Mouse (Mus musculus): ENCODE measurements at regions not wholly inside any gene's neighbourhood (a gene's known extent, or its start where the extent isn't known, plus 50 kb on each side); places are given as distances from the start of the nearest gene placed in this dataset.

DNA sequence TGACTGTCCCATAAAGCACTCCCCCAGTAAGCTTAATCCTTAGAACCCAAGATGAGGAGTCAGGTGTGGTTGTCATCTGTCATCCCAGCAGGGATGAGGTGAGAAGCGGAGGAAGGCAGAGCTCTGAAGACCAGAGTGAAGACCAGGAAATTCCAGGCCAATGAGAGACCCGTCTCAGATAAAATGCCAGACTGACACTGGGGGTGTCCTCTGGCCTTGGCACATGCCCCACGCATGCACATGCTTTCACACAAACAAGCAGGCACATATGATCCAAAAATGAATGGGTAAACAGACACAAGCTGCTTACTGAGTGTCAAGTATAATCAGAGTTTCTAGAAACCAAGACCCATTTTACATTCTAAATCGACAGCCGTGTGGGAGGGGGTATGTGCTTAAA lies 75.3 kb upstream of the Ercc4 start:
- H3K27me3 ChIP-seq (ENCODE audit: control insufficient read depth, insufficient read depth, low read length), result no peaks in the 10 kb centered on the region
- no peak overlapping the region for H3K4me3 ChIP-seq (ENCODE audit: insufficient read depth in 1 of 2, low read depth in 2 of 2, low read length in 2 of 2)
- no peak overlapping the region for H3K27ac ChIP-seq
- no peaks in the 10 kb centered on the region for H3K9me3 ChIP-seq (ENCODE audit: control insufficient read depth, low read length)
- ATAC-seq (ENCODE audit: insufficient read depth) (no peak), DNase-seq (ENCODE audit: low read depth in 3 of 3, low spot score in 3 of 3) (no peak)
- no peak overlapping the region for H3K4me2 ChIP-seq (ENCODE audit: low read depth)
- WGBS (ENCODE audit: insufficient replicate concordance), result 66% methylated on average over 5 of the region's 5 CpGs
- no peak overlapping the region for H3K9ac ChIP-seq (replicated peaks)
- no peaks in the 10 kb centered on the region for H3K36me3 ChIP-seq (replicated peaks; ENCODE audit: control insufficient read depth, insufficient read depth, low read depth)
- no peak for TF ChIP-seq CTCF (IDR thresholded peaks at IDR 0.05; ENCODE audit: low read depth)
- no peak for TF ChIP-seq EP300 (IDR thresholded peaks at IDR 0.05; ENCODE audit: low read depth)
- H3K4me1 ChIP-seq (replicated peaks; ENCODE audit: control insufficient read depth in 2 of 2, insufficient read depth in 2 of 2, low read length in 1 of 2), result no peaks in the 10 kb centered on the region

DNA sequence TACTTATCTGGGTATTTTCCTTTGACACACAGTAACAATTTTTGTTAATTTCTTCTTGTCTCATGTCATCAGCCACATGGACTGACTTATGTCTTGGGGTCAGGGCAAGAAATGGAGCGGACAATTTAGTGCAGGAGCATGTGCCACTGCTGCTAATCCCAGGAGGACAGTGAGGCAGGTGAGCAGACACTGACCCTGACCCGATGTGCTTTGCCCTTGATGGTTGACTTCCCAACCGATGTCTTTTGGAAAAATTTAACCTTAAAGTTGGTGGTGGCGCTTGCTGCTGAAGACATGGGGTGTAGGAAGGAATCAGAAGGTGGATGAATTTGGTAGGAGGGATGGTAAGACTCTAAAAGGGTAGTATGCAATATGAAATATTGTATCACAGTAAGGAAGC lies 72.9 kb upstream of the Ercc4 start:
- no peak overlapping the region for H3K27ac ChIP-seq
- WGBS (ENCODE audit: insufficient replicate concordance), result 62% methylated on average over 4 of the region's 4 CpGs

DNA sequence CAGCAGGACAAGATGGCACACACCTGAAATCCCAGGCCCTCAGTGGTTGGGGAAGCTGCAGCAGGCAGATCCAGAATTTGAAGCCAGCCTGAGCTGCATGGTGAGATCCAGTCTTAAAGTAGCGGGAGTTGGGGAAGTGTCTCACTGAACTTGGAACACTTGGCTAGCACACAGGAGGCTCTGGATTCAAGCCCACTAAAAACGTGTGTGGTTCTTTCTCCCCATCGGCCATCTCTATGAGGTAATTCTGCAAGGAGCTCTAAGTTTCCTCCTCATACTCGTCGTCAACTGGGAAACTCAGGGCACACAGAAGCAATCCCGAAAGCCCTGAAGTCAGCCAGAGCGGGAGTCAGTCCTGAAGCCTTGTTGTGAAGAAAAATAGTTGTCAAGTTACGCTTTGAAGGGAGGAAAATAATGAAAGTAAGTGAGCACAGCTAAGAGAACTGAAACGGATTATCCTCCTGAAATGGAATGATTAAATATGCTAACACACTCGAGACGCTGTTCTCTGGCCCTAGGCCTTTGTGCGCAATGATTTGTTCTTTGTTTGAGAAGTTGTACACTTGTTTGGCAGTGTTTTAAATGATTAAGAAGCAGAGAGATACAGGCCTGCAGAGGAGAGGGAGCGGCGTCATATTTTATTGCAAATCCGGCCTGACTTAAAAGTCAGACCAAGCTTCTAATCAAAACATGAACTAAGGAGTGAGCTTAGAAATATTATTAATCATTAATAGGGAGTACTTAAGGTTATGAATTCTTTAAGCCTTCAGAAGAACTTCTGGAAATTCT lies 69.0 kb upstream of the Ercc4 start:
- 65% methylated on average over 15 of the region's 15 CpGs for WGBS (ENCODE audit: insufficient replicate concordance)
- H3K4me2 ChIP-seq (ENCODE audit: low read depth), result no peak overlapping the region
- ATAC-seq (ENCODE audit: insufficient read depth), result no peak
- no peaks in the 10 kb centered on the region for H3K27me3 ChIP-seq (ENCODE audit: control insufficient read depth, insufficient read depth, low read length)
- no peak for TF ChIP-seq CTCF (IDR thresholded peaks at IDR 0.05; ENCODE audit: low read depth)
- TF ChIP-seq EP300 (IDR thresholded peaks at IDR 0.05; ENCODE audit: low read depth), result no peak
- H3K27ac ChIP-seq, result no peak overlapping the region
- no peak for DNase-seq (ENCODE audit: low read depth in 3 of 3, low spot score in 3 of 3)
- H3K9me3 ChIP-seq (ENCODE audit: control insufficient read depth, low read length), result no peaks in the 10 kb centered on the region
- no peaks in the 10 kb centered on the region for H3K4me1 ChIP-seq (replicated peaks; ENCODE audit: control insufficient read depth in 2 of 2, insufficient read depth in 2 of 2, low read length in 1 of 2)
- no peak overlapping the region for H3K9ac ChIP-seq (replicated peaks)
- no peaks in the 10 kb centered on the region for H3K36me3 ChIP-seq (replicated peaks; ENCODE audit: control insufficient read depth, insufficient read depth, low read depth)
- no peak overlapping the region for H3K4me3 ChIP-seq (ENCODE audit: insufficient read depth in 1 of 2, low read depth in 2 of 2, low read length in 2 of 2)

More for the DNA sequence above, 72.9 kb upstream of the Ercc4 start:
- Histone ChIP-seq H3K9me3 (ENCODE audit: control insufficient read depth, low read length) (no peaks in the 10 kb centered on the region), H3K36me3 (replicated peaks; ENCODE audit: control insufficient read depth, insufficient read depth, low read depth) (no peaks in the 10 kb centered on the region), H3K4me2 (ENCODE audit: low read depth) (no peak overlapping the region), H3K4me3 (ENCODE audit: insufficient read depth in 1 of 2, low read depth in 2 of 2, low read length in 2 of 2) (no peak overlapping the region), H3K4me1 (replicated peaks; ENCODE audit: control insufficient read depth in 2 of 2, insufficient read depth in 2 of 2, low read length in 1 of 2) (no peaks in the 10 kb centered on the region), H3K9ac (replicated peaks) (no peak overlapping the region), H3K27me3 (ENCODE audit: control insufficient read depth, insufficient read depth, low read length) (no peaks in the 10 kb centered on the region)
- DNase-seq (ENCODE audit: low read depth in 3 of 3, low spot score in 3 of 3), result no peak
- no peak for ATAC-seq (ENCODE audit: insufficient read depth)
- TF ChIP-seq EP300 (IDR thresholded peaks at IDR 0.05; ENCODE audit: low read depth) (no peak), CTCF (IDR thresholded peaks at IDR 0.05; ENCODE audit: low read depth) (no peak)

DNA sequence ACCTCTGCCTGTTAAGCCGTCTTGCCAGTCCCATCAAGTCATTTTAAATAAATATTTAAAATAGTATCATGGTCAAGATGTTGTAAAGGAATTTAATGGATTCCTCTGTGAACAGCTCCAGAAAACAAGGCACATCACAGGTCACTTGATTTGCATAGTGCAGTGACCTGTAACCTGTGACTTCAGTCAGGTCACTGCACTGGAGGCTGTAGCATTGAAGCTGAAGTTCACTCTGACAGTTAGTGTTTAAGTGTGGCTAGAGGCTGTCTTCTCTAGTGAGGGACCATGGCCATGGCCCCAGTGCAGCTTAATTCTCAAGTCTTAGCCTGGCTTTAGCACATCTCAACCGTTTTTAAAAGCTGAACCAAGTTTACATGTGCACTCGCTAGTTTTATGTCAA lies 68.1 kb upstream of the Ercc4 start:
- 55% methylated on average over 3 of the region's 3 CpGs for WGBS (ENCODE audit: insufficient replicate concordance)
- Histone ChIP-seq H3K4me3 (ENCODE audit: insufficient read depth in 1 of 2, low read depth in 2 of 2, low read length in 2 of 2) (no peak overlapping the region), H3K4me1 (replicated peaks; ENCODE audit: control insufficient read depth in 2 of 2, insufficient read depth in 2 of 2, low read length in 1 of 2) (no peaks in the 10 kb centered on the region), H3K9ac (replicated peaks) (no peak overlapping the region), H3K27me3 (ENCODE audit: control insufficient read depth, insufficient read depth, low read length) (no peaks in the 10 kb centered on the region), H3K9me3 (ENCODE audit: control insufficient read depth, low read length) (no peaks in the 10 kb centered on the region), H3K36me3 (replicated peaks; ENCODE audit: control insufficient read depth, insufficient read depth, low read depth) (no peaks in the 10 kb centered on the region), H3K27ac (no peak overlapping the region), H3K4me2 (ENCODE audit: low read depth) (no peak overlapping the region)
- ATAC-seq (ENCODE audit: insufficient read depth), result no peak
- TF ChIP-seq CTCF (IDR thresholded peaks at IDR 0.05; ENCODE audit: low read depth) (no peak), EP300 (IDR thresholded peaks at IDR 0.05; ENCODE audit: low read depth) (no peak)
- no peak for DNase-seq (ENCODE audit: low read depth in 3 of 3, low spot score in 3 of 3)

DNA sequence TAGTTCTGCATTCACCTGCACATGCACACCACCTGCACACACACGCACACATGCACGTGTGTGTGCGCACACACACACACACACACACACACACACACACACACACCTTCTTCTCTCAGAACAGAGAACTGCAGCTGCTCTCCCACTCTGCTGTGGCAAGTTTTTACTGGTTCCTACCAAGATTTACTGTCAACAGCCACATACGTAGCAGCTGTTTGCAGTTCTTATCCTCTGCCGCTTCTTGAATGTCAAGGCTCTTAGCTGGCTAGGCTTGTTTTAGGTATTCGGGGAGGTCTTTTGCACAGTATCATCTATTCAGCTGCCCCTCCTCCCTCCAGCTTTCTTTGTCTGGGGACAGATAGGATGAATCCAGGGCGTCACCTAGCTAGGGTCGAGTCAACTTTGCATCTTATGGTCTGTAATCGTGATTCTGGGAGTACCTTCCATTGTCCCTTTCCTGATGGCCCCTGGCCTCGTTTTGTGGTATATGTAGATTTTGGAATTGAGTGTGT lies 64.3 kb upstream of the Ercc4 start:
- Histone ChIP-seq H3K4me2 (ENCODE audit: low read depth) (no peak overlapping the region), H3K4me1 (replicated peaks; ENCODE audit: control insufficient read depth in 2 of 2, insufficient read depth in 2 of 2, low read length in 1 of 2) (no peaks in the 10 kb centered on the region), H3K9me3 (ENCODE audit: control insufficient read depth, low read length) (no peaks in the 10 kb centered on the region), H3K4me3 (ENCODE audit: insufficient read depth in 1 of 2, low read depth in 2 of 2, low read length in 2 of 2) (no peak overlapping the region), H3K27me3 (ENCODE audit: control insufficient read depth, insufficient read depth, low read length) (no peaks in the 10 kb centered on the region), H3K9ac (replicated peaks) (no peak overlapping the region), H3K27ac (no peak overlapping the region), H3K36me3 (replicated peaks; ENCODE audit: control insufficient read depth, insufficient read depth, low read depth) (no peaks in the 10 kb centered on the region)
- DNase-seq (ENCODE audit: low read depth in 3 of 3, low spot score in 3 of 3) (no peak), ATAC-seq (ENCODE audit: insufficient read depth) (no peak)
- no peak for TF ChIP-seq CTCF (IDR thresholded peaks at IDR 0.05; ENCODE audit: low read depth)
- TF ChIP-seq EP300 (IDR thresholded peaks at IDR 0.05; ENCODE audit: low read depth), result no peak
- WGBS (ENCODE audit: insufficient replicate concordance), result 68% methylated on average over 10 of the region's 10 CpGs
